Mouse (Mus musculus) olfactory bulb, adult 2 months (tissue): ENCODE data around the gene Ints2.

Experiments used
- CTCF ChIP-seq: fragments of 200-500 bp; IDR thresholded peaks from 2 replicates; pipeline ENCODE4 v1.5.1; 2012; ENCODE audit warnings: low read depth, mild to moderate bottlenecking, low read length, moderate library complexity; ENCODE audit not compliant: insufficient read depth
- POLR2A ChIP-seq: fragments of 200-500 bp; IDR thresholded peaks from 2 replicates; pipeline ENCODE4 v1.6.1; 2012; ENCODE audit warnings: mild to moderate bottlenecking, low read depth, low read length, moderate library complexity; ENCODE audit not compliant: insufficient read depth

DNA sequence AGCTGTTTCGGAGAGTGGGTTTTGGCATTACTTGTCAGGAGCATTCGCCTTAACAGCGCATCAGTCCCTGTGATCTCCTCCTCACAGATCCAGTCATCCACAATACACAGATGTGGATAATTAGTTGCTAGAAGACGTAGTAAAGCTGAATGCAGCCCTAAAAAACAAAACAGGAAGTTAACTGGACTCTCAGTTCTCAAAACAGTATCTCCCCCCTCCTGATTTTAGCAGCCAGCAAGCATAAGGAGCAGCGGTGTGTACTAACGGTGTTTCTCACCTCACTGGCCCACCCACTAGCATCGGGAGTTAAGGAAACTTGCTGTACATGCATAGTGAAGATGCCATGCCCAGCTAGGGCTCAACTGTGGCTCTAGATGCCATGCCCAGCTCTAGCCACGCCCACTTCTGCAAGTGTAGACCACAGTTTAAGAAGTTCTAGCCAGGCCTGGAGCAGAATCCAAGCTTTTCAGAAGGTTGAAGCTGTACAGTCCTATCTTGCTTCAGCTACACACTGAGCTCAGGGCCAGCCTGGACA lies 30.7 kb downstream of the Ints2 start:
- no peak for TF ChIP-seq CTCF
- TF ChIP-seq POLR2A = no peak
